ENCODE assay signal across 27 mouse cellular contexts in genomic region chr17:50354357-50354756, GRCm38 (mm10).
"Had no signal": no experiment of that assay in that cellular context is flagged by ENCODE, and none has a peak within 500 bp of the region (broad histone marks: within the 10 kb centered on the region; RNA-seq: fewer than 3 reads in every experiment).

No protein-coding gene starts in this region.

- H3K36me3 ChIP-seq: heart, embryonic 13.5 days; heart, embryonic 15.5 days; hindbrain, embryonic 13.5 days; hindbrain, embryonic 15.5 days; kidney, embryonic 15.5 days; limb, embryonic 13.5 days; limb, embryonic 15.5 days; liver, embryonic 12.5 days had no signal

- H3K27ac ChIP-seq: heart, adult 2 months; heart, embryonic 13.5 days; heart, embryonic 15.5 days; hindbrain, embryonic 13.5 days; hindbrain, embryonic 15.5 days; hindbrain, postnatal 0 days; kidney, embryonic 15.5 days; kidney, postnatal 0 days; limb, embryonic 13.5 days; limb, embryonic 15.5 days; liver, embryonic 12.5 days; liver, embryonic 14.5 days had no signal

- H3K4me2 ChIP-seq: heart, embryonic 11.5 days; heart, embryonic 13.5 days; heart, embryonic 15.5 days; hindbrain, embryonic 13.5 days; hindbrain, embryonic 15.5 days; kidney, embryonic 15.5 days; limb, embryonic 13.5 days; limb, embryonic 15.5 days; liver, embryonic 12.5 days had no signal

- ATAC-seq: hindbrain, postnatal 0 days; intestine, embryonic 16.5 days; liver, embryonic 12.5 days had no signal

- H3K27me3 ChIP-seq: heart, embryonic 13.5 days; heart, embryonic 15.5 days; hindbrain, embryonic 13.5 days; hindbrain, embryonic 15.5 days; kidney, embryonic 15.5 days; limb, embryonic 13.5 days; limb, embryonic 15.5 days; liver, embryonic 12.5 days had no signal

- DNase-seq: gastrocnemius, adult 2 months; gastrocnemius, postnatal 10 days; gastrocnemius, postnatal 25 days; heart, adult 2 months; heart, postnatal 14 days; heart, postnatal 36 days; kidney, adult 11 months; kidney, adult 2 months; kidney, adult 9 months; kidney, postnatal 14 days; kidney, postnatal 36 days; layer of hippocampus, adult 9-11 months; layer of hippocampus, postnatal 36 days; left cerebral cortex, postnatal 4 days had no signal

- H3K9me3 ChIP-seq: heart, embryonic 15.5 days; hindbrain, embryonic 13.5 days; hindbrain, embryonic 15.5 days; kidney, embryonic 15.5 days; limb, embryonic 13.5 days; limb, embryonic 15.5 days; liver, embryonic 12.5 days had no signal

- H3K4me1 ChIP-seq: heart, embryonic 15.5 days; hindbrain, embryonic 13.5 days; hindbrain, embryonic 15.5 days; kidney, embryonic 15.5 days; limb, embryonic 13.5 days; limb, embryonic 15.5 days; liver, embryonic 12.5 days had no signal

- H3K4me3 ChIP-seq: gastrocnemius, adult 2 months; heart, adult 2 months; heart, embryonic 13.5 days; heart, embryonic 15.5 days; hindbrain, embryonic 13.5 days; hindbrain, embryonic 15.5 days; kidney, embryonic 15.5 days; limb, embryonic 13.5 days; limb, embryonic 15.5 days; liver, embryonic 12.5 days had no signal

- H3K9ac ChIP-seq: heart, embryonic 13.5 days; heart, embryonic 15.5 days; hindbrain, embryonic 13.5 days; hindbrain, embryonic 15.5 days; kidney, embryonic 15.5 days; limb, embryonic 13.5 days; limb, embryonic 15.5 days; liver, embryonic 12.5 days; liver, embryonic 14.5 days had no signal
